Mouse (Mus musculus) small intestine, adult 10 weeks (tissue): ENCODE data around the gene Crhbp. TPM values are rescaled to one million over a fixed set of nuclear protein-coding genes. Genes with fewer than 3 reads are reported as not detected.

Experiments used
- polyA plus RNA-seq: library from polyadenylated mRNA; stranded (reverse); fragments of 350-450 nt; fragmentation: Illumina TruSeq; extraction: RNeasy Lipid Tissue Mini Kit (QIAGEN cat#74804); gene quantifications from one replicate; pipeline ENCODE4 v1.2.3, GENCODE M21; 2014; ENCODE audit warnings: low replicate concordance

Gene Crhbp
- not detected for polyA plus RNA-seq

GRCm38 (mm10) chr13:95444824-95445223 is at the start of gene Crhbp:
Crhbp (minus strand) TSS chr13:95444924.

DNA sequence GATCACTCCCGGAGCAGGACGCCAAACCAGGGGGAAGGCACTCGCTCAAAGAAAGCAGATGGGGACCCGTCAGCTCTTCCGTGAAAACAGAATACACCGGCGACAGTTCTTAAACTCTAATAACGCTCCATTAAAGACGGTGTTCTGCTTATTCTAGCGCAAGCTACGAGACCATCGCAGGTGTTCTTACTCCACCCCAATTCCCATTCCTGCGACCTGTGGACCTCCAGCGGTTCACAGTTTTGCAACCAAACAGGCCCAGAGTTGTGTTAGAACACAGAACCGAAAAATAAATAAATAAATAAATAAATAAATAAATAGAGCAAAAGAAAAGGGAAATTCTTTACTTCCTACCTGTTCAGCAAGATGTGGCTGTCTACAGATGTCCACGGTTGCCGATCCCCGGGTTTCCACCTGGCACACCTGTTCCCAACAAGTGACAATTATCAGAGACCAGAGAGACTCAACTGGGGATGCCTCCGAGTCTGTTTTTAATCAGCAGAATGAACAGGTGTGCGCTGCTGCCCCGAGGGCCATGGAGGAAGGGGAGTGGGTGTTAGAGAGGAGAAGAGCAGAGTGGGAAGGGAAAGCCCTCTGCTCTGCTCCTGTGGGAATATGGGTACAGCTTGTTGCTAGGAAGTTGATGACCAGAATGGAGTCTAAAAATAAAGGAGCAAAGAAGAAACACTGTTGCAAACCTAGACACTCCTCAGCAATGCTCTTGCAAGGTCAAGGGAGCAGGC is 34.1 kb upstream of the Crhbp start, which contains the start of gene S100z:
TSS of gene S100z (minus strand) at position 51 of the 743 bp plus-strand sequence.

Other genes starting within 250 kb of the Crhbp start
- 5.6 TPM for gene Pde8b, start 194.6 kb downstream of the Crhbp start, polyA plus RNA-seq
- gene Zbed3, start 121.3 kb downstream of the Crhbp start, polyA plus RNA-seq = 5.8 TPM
- gene Aggf1, start 69.6 kb downstream of the Crhbp start, polyA plus RNA-seq = 25.1 TPM
- gene S100z, start 33.8 kb upstream of the Crhbp start, polyA plus RNA-seq = not detected
- 19.2 TPM for gene F2rl1, start 80.3 kb upstream of the Crhbp start, polyA plus RNA-seq
- gene F2r, start 173.6 kb upstream of the Crhbp start, polyA plus RNA-seq = 42.1 TPM